Mouse (Mus musculus) bone marrow macrophage, adult 2 months (primary cell): ENCODE measurements at regions not wholly inside any gene's neighbourhood (a gene's known extent, or its start where the extent isn't known, plus 50 kb on each side); places are given as distances from the start of the nearest gene placed in this dataset.

Experiments
- CTCF ChIP-seq: IDR thresholded peaks from 2 replicates; pipeline ENCODE4 v1.5.1; 2012; ENCODE audit warnings: low read depth, mild to moderate bottlenecking, low read length, moderate library complexity
- POLR2A ChIP-seq: IDR thresholded peaks from 2 replicates; pipeline ENCODE4 v1.6.1; 2012; ENCODE audit warnings: mild to moderate bottlenecking, low read depth, low read length, borderline replicate concordance

DNA sequence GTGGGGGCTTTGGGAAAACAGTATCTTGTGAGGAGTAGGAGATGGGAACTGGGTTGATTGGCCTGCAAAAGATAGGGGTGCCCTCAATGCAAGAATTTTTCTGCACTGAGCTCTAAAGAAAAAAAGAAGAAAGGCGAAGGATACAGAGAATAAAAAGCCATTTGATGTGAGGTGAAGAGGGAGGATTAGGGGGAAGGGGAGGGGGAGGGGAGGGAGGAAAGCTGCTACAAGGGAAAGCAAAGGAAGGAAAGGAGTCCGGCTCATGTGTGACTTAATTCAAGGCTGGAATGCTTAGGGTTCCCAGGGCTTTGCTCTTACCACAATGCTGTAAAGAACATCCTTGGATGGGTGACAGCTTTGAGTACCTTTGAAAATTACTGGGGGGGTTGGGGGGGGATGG, 79.4 kb downstream of the Nkx2-1 start:
- no peak for TF ChIP-seq POLR2A
- no peak for TF ChIP-seq CTCF
